Mouse (Mus musculus) stomach, embryonic 16.5 days (tissue): ENCODE data around the gene Hnrnpl. TPM values are rescaled to one million over a fixed set of nuclear protein-coding genes. Genes with fewer than 3 reads are reported as not detected.
A peak's percentile ranks its signal among the peaks of the same experiment; 100 is the strongest.

ENCODE experiments used
- ATAC-seq: fragments of 200-750 bp; cut with Nextera tagmentation; 2 replicates; pipeline ENCODE4 v1.8.0; 2017; ENCODE audit warnings: moderate number of reproducible peaks, moderate TSS enrichment; ENCODE audit not compliant: insufficient read depth, low FRiP score
- H3K27ac ChIP-seq: fragments of 300-500 bp; sonication (generic); 2 replicates; pipeline ENCODE4 v1.5.1; 2014; ENCODE audit warnings: low read length
- H3K27me3 ChIP-seq: fragments of 300-500 bp; sonication (generic); 2 replicates; pipeline ENCODE4 v1.6.1; 2014; ENCODE audit warnings: low read length, control low read depth, mixed read lengths; ENCODE audit not compliant: control insufficient read depth, insufficient read depth
- H3K36me3 ChIP-seq: fragments of 300-500 bp; sonication (generic); 2 replicates; pipeline ENCODE4 v1.6.1; 2014; ENCODE audit warnings: low read length; ENCODE audit not compliant: control insufficient read depth, insufficient read depth
- H3K4me1 ChIP-seq: fragments of 300-500 bp; sonication (generic); 2 replicates; pipeline ENCODE4 v1.6.1; 2014; ENCODE audit warnings: low read length, control low read depth, mixed read lengths; ENCODE audit not compliant: control insufficient read depth, insufficient read depth
- H3K4me2 ChIP-seq: fragments of 300-500 bp; sonication (generic); 2 replicates; pipeline ENCODE4 v1.6.1; 2014; ENCODE audit warnings: low read depth, low read length, mixed read lengths
- H3K4me3 ChIP-seq: fragments of 300-500 bp; sonication (generic); replicated peaks from 2 replicates; pipeline ENCODE4 v1.5.1; 2014; ENCODE audit warnings: mild to moderate bottlenecking, low read length
- H3K9ac ChIP-seq: fragments of 300-500 bp; sonication (generic); 2 replicates; pipeline ENCODE4 v1.6.1; 2014; ENCODE audit warnings: low read length
- H3K9me3 ChIP-seq: fragments of 300-500 bp; sonication (generic); replicated peaks from 2 replicates; pipeline ENCODE4 v1.6.1; 2016; ENCODE audit warnings: low read length, control low read depth; ENCODE audit not compliant: control insufficient read depth
- whole genome bisulfite sequencing: fragments of 180-500 bp; shearing (Covaris S2); extraction: QIAGEN DNeasy Blood & Tissue Kit; methylation state at CpG from one replicate; pipeline ENCODE4 v1.1.7; 2014; 5-methylcytosine and 5-hydroxymethylcytosine counted together
- polyA plus RNA-seq: library from polyadenylated mRNA; unstranded; fragments of >200 nt; fragmentation: Nextera tagmentation; extraction: Ambion mirVana; gene quantifications from 2 replicates; pipeline ENCODE4 v1.2.1, GENCODE M21; 2015

Hnrnpl gene
- 170 and 200 TPM in 2 replicates for polyA plus RNA-seq

DNA sequence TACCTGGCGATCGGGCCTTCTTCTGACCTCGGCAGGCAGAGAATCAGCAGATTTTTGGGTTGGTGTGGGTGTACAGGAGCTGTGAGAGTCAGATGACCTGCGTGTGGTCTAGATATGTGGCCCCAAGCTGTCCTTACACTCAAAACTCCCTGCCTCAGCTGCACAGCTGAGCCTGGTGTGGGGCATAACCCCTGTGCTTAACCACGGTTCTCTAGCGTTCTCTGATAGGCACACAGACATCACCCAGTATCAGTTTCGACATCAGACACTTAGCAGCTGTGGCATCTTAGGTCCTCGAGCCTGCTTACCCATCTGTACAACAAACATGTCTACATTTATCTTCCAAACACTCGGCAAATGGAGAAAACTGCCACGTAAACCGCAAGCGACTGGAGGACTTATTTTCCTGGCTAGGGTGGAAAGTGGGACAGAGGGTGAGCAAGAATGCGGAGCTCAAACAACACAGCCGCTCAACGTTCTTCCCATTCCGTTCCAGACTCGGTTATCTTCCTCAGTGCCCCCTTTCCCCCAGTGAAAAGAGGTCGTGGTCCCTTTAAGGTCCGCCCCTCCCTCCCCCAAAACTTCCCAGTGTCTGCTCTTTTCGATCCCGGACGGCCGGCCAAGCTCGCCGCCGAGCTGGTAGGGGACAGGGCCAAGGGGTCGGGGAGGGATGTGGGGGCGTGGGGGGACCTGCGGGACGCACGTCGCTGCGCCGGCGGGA, at the start of gene Hnrnpl:
Hnrnpl (plus strand) TSS at position 321 of the 721 bp plus-strand sequence.
- WGBS: 1% methylated on average over 35 of the region's 35 CpGs
- Histone ChIP-seq H3K4me1 (peaks cover 39% of the 10 kb centered on the region), H3K4me2 (peak within 1 kb of the TSS; percentile 88), H3K27me3 (no peaks in the 10 kb centered on the region), H3K27ac (peak within 1 kb of the TSS; percentile 100), H3K36me3 (peaks cover 5% of the 10 kb centered on the region), H3K9me3 (no peaks in the 10 kb centered on the region), H3K4me3 (peak within 1 kb of the TSS; percentile 78), H3K9ac (peak within 1 kb of the TSS; percentile 98)
- peak; percentile 5 for ATAC-seq

DNA sequence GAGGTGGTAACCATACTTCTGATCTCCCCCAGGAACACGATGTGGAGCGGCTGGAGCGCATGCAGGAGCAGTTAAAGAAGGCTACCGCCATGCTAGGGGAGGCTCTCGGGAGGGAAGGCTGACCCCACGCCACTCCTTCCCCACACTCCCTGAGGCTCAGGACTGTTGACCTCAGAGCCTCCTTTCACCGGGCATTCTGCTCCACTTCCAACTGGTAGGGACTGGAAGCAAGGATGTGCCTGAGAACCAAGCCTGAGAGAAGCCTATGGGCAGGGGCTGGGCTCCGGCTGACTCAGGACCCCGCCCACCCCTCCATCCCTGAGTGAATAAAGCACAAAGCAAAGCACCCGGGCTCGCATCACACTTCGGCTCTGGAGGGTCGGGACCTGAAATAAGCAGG, 49.7 kb upstream of the Hnrnpl start:
- Histone ChIP-seq H3K27ac (no peak overlapping the region), H3K4me1 (peaks cover 5% of the 10 kb centered on the region), H3K9ac (no peak overlapping the region), H3K4me3 (no peak overlapping the region), H3K36me3 (peaks cover 17% of the 10 kb centered on the region), H3K27me3 (peaks cover 6% of the 10 kb centered on the region; the same call in 1 of the 2 replicates), H3K4me2 (no peak overlapping the region), H3K9me3 (no peaks in the 10 kb centered on the region)
- WGBS: 84% methylated on average over 13 of the region's 13 CpGs
- no peak for ATAC-seq

DNA sequence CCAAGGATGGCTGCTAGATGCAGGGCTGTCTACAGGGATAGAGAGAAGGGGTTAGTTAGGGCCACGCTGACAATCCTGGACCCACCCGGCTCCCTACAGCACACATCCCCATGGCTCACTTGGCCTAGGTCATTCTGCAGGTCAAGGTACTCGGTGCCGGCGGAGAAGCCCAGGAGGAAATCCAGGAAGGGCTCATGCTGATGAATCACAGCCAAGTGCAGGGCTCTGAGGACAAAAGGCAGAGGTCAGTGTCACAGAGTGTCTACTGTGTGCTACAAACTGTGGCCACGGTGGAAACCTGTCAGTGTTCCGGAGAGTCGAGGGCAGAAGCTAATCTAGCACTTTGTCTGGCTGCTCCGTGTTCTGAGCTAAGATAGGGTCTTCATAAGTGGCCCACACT, 46.4 kb upstream of the Hnrnpl start:
- no peak overlapping the region for H3K4me2 ChIP-seq
- peaks cover 7% of the 10 kb centered on the region for H3K4me1 ChIP-seq
- ATAC-seq: no peak
- 92% methylated on average over 9 of the region's 9 CpGs for WGBS
- H3K36me3 ChIP-seq: peaks cover 17% of the 10 kb centered on the region
- H3K9me3 ChIP-seq: no peaks in the 10 kb centered on the region
- H3K9ac ChIP-seq: no peak overlapping the region
- no peak overlapping the region for H3K4me3 ChIP-seq
- no peak overlapping the region for H3K27ac ChIP-seq
- no peaks in the 10 kb centered on the region for H3K27me3 ChIP-seq

DNA sequence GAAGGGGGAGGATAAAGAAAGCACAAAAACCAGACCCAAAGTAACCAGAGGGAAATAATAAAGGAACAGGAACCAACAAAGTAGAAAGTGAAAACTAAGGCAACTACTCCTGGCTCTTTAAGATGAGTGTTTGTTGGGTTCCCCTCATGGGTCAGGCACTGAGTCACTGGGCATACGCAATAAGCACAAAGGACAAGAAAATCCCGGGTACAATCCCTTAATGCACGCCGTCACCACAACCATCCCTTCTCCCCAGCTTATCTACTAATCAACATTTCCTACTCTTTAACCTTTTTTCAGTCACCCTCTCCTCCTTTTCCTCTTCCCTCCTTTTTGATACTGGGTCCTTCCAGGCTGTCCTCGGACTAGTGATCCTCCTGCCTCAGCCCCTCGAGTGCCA, 43.1 kb upstream of the Hnrnpl start:
- Histone ChIP-seq H3K9me3 (no peaks in the 10 kb centered on the region), H3K4me2 (peak overlapping the region; percentile 65), H3K4me3 (peak overlapping the region; percentile 87; the same call in 1 of the 2 replicates), H3K9ac (no peak overlapping the region), H3K27ac (no peak overlapping the region), H3K27me3 (no peaks in the 10 kb centered on the region), H3K4me1 (peaks cover 16% of the 10 kb centered on the region), H3K36me3 (peaks cover 5% of the 10 kb centered on the region; the same call in 1 of the 2 replicates)
- WGBS: 74% methylated on average over 6 of the region's 6 CpGs
- no peak for ATAC-seq

DNA sequence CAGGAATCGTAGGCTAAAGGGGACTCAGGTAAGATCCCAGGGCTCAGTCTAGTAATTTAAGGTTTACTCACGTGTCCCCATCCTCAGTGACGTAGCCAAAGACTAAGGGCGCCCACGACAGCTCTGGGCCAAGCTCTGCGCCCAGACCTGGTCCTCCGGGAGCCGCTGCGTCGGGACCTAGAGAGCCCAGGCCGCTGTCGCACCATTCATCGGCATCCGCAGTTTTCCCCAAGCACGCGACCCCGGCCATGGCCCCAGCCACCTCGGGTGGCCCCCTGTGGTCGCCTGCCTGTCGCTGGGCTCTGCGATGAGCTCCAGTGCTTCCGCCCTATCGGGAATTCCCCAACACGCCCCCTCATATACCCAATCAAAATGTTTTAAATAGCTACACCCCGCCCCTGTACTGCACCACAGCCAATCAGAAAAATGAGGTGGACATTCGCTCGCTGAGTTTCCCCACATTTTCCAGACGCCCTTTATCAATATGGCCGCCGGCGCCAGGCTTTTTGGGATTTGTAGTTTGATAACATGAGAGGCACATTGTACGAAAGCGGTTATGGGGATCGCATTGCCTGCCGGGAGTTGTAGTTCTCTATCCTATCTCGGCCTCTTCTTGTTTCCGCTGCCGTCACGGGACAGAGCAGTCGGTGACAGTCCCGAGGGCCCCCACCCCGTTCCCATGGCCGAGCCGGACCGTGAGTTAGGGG, 42.0 kb upstream of the Hnrnpl start, which contains the start of gene Sirt2:
Sirt2 (plus strand) TSS at position 563 of the 707 bp plus-strand sequence.
- Histone ChIP-seq H3K36me3 (peaks cover under 1% of the 10 kb centered on the region; the same call in 1 of the 2 replicates), H3K27me3 (no peaks in the 10 kb centered on the region), H3K9ac (peak within 1 kb of the TSS; percentile 92), H3K4me2 (peak within 1 kb of the TSS; percentile 65), H3K4me3 (peak within 1 kb of the TSS; percentile 87), H3K27ac (no peak within 1 kb of the TSS), H3K4me1 (peaks cover 16% of the 10 kb centered on the region), H3K9me3 (no peaks in the 10 kb centered on the region)
- peak; percentile 98 for ATAC-seq
- WGBS: under 1% methylated on average over 45 of the region's 45 CpGs

DNA sequence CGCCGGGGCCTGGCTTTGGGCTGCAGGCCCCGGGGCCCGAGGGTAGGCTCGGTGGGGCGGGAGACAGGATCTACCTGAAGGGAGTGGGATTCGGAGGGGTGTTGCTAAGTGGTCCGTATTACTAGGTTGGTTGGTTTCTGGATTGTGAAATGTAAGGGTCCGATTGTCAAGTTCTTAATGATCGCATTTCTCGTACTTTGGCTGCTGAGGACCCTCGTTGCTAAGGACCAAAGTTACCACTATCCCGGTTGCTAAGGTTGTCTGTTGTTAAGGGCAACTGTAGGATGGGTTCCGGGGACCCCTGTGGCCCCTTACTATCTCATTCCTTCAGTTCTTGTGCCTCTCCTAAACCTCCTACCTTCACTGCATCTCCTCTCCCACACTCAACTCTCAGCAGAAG, 41.4 kb upstream of the Hnrnpl start:
- H3K4me3 ChIP-seq: peak overlapping the region; percentile 87
- no peak overlapping the region for H3K27ac ChIP-seq
- WGBS: 4% methylated on average over 14 of the region's 14 CpGs

DNA sequence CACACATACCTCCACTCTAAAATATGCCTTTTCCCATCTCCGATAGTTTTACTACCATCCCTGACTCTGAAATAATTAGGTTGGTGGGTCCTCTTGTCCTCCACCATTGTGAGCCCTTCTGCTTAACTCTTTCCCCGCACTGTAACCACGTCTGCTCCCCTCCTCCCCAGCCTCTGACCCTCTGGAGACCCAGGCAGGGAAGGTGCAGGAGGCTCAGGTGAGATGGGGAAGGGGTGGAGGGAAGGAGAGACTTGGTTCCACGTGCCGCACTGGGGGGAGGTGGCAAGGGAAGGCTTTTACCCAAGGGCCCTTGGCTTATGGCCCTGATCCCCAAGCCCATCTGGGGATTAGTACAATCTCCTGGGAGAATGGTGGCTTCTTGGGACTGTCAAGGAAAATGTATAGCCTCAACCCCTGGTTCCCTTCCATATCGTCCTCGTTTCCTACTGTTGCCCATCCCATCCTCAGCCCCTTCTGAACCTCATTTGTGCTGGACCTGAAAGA, 40.8 kb upstream of the Hnrnpl start, which contains the start of gene Nfkbib:
Nfkbib (minus strand) TSS at position 51 of the 504 bp plus-strand sequence.
- ATAC-seq: no peak
- H3K4me2 ChIP-seq: peak within 1 kb of the TSS; percentile 65
- H3K4me3 ChIP-seq: peak within 1 kb of the TSS; percentile 87
- no peaks in the 10 kb centered on the region for H3K36me3 ChIP-seq
- H3K9me3 ChIP-seq: no peaks in the 10 kb centered on the region
- WGBS: 64% methylated on average over 7 of the region's 7 CpGs
- H3K4me1 ChIP-seq: peaks cover 16% of the 10 kb centered on the region
- peak within 1 kb of the TSS; percentile 92 for H3K9ac ChIP-seq
- H3K27ac ChIP-seq: no peak within 1 kb of the TSS
- no peaks in the 10 kb centered on the region for H3K27me3 ChIP-seq

More for the DNA sequence above, 41.4 kb upstream of the Hnrnpl start:
- Histone ChIP-seq H3K36me3 (no peaks in the 10 kb centered on the region), H3K4me2 (peak overlapping the region; percentile 62), H3K9ac (peak overlapping the region; percentile 92), H3K9me3 (no peaks in the 10 kb centered on the region), H3K4me1 (peaks cover 16% of the 10 kb centered on the region), H3K27me3 (no peaks in the 10 kb centered on the region)
- no peak for ATAC-seq

DNA sequence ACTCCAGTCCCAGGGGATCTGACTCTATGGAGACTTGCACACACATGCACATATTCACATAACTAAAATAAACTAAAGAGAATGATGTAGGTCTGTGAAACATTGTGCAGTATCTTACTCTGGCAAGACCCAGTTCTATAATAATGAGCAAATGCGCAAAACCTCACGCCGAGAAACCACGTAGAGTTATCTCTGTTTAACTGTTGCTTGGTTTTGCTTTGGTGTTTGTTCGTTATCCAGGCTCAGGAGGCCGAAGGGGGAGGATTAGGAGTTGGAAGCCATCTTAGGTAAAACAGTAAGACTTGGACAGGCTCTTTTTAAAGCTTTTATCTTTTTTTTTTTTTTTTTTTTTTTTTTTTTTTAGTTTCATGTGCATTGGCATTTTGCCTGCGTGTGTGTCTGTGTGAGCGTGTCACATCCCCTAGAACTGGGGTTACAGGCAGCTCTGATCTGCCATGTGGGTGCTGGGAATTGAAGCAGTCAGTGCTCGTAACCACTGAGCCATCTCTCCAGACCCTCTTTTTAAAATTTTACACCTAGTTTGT, 38.9 kb upstream of the Hnrnpl start:
- WGBS: 89% methylated on average over 9 of the region's 9 CpGs
- no peak for ATAC-seq
- no peak overlapping the region for H3K4me2 ChIP-seq
- no peaks in the 10 kb centered on the region for H3K27me3 ChIP-seq
- no peak overlapping the region for H3K27ac ChIP-seq
- no peaks in the 10 kb centered on the region for H3K36me3 ChIP-seq
- no peak overlapping the region for H3K9ac ChIP-seq
- peaks cover 16% of the 10 kb centered on the region for H3K4me1 ChIP-seq
- no peak overlapping the region for H3K4me3 ChIP-seq
- H3K9me3 ChIP-seq: no peaks in the 10 kb centered on the region
